Mouse (Mus musculus): ENCODE results near the gene Olfr523. TPM values are rescaled to one million over a fixed set of nuclear protein-coding genes. Genes with fewer than 3 reads are reported as not detected.

Olfr523 gene
- polyA plus RNA-seq, 1 experiment from 2014 or later: not detected

GRCm38 (mm10) chr7:140135106-140135770, 37.8 kb upstream of the Olfr523 start:
- Histone ChIP-seq H3K36me3 (ENCODE audit: control insufficient read depth, insufficient read depth) (peaks cover 8% of the 10 kb centered on the region), H3K4me1 (replicated peaks; ENCODE audit: control insufficient read depth, insufficient read depth, low read length) (peaks cover 4% of the 10 kb centered on the region; the same call in 1 of the 2 replicates), H3K27me3 (replicated peaks; ENCODE audit: control insufficient read depth, insufficient read depth, low read length) (no peaks in the 10 kb centered on the region), H3K4me3 (ENCODE audit: low read depth, low read length) (no peak overlapping the region), H3K27ac (ENCODE audit: low read depth, low read length) (no peak overlapping the region), H3K9me3 (ENCODE audit: control insufficient read depth) (no peaks in the 10 kb centered on the region), H3K9ac (ENCODE audit: low read depth, low read length) (no peak overlapping the region), H3K4me2 (replicated peaks; ENCODE audit: low read depth) (no peak overlapping the region)
- ATAC-seq: no peak
- WGBS: 82% methylated on average over 5 of the region's 5 CpGs
- TF ChIP-seq CTCF (IDR thresholded peaks at IDR 0.05; ENCODE audit: low read depth): no peak

GRCm38 (mm10) chr7:140137135-140138020, 35.6 kb upstream of the Olfr523 start, which contains the start of gene Mtg1:
Gene Mtg1 (plus strand): TSS chr7:140137564.
- Histone ChIP-seq H3K27me3 (replicated peaks; ENCODE audit: control insufficient read depth, insufficient read depth, low read length) (no peaks in the 10 kb centered on the region), H3K27ac (ENCODE audit: low read depth, low read length) (peak within 1 kb of the TSS; percentile 69), H3K4me1 (replicated peaks; ENCODE audit: control insufficient read depth, insufficient read depth, low read length) (peaks cover 4% of the 10 kb centered on the region; the same call in 1 of the 2 replicates), H3K4me2 (replicated peaks; ENCODE audit: low read depth) (peak within 1 kb of the TSS; percentile 78), H3K4me3 (ENCODE audit: low read depth, low read length) (peak within 1 kb of the TSS; percentile 69), H3K9me3 (ENCODE audit: control insufficient read depth) (no peaks in the 10 kb centered on the region), H3K9ac (ENCODE audit: low read depth, low read length) (peak within 1 kb of the TSS; percentile 74), H3K36me3 (ENCODE audit: control insufficient read depth, insufficient read depth) (peaks cover 4% of the 10 kb centered on the region; the same call in 1 of the 2 replicates)
- 3% methylated on average over 39 of the region's 39 CpGs for WGBS
- peak; percentile 26; the same call in 1 of the 2 replicates for TF ChIP-seq CTCF (IDR thresholded peaks at IDR 0.05; ENCODE audit: low read depth)
- peak; percentile 97 for ATAC-seq

GRCm38 (mm10) chr7:140138021-140138310, 35.1 kb upstream of the Olfr523 start:
- no peak for TF ChIP-seq CTCF (IDR thresholded peaks at IDR 0.05; ENCODE audit: low read depth)
- Histone ChIP-seq H3K4me3 (ENCODE audit: low read depth, low read length) (peak overlapping the region; percentile 69), H3K4me2 (replicated peaks; ENCODE audit: low read depth) (peak overlapping the region; percentile 78), H3K27ac (ENCODE audit: low read depth, low read length) (peak overlapping the region; percentile 69; the same call in 1 of the 2 replicates), H3K9me3 (ENCODE audit: control insufficient read depth) (no peaks in the 10 kb centered on the region), H3K9ac (ENCODE audit: low read depth, low read length) (peak overlapping the region; percentile 74), H3K4me1 (replicated peaks; ENCODE audit: control insufficient read depth, insufficient read depth, low read length) (peaks cover 4% of the 10 kb centered on the region; the same call in 1 of the 2 replicates), H3K36me3 (ENCODE audit: control insufficient read depth, insufficient read depth) (peaks cover 4% of the 10 kb centered on the region; the same call in 1 of the 2 replicates), H3K27me3 (replicated peaks; ENCODE audit: control insufficient read depth, insufficient read depth, low read length) (no peaks in the 10 kb centered on the region)
- ATAC-seq: no peak
- WGBS: 1% methylated on average over 8 of the region's 8 CpGs

GRCm38 (mm10) chr7:140141350-140141749, 31.7 kb upstream of the Olfr523 start:
- no peaks in the 10 kb centered on the region for H3K27me3 ChIP-seq (replicated peaks; ENCODE audit: control insufficient read depth, insufficient read depth, low read length)
- no peak overlapping the region for H3K4me3 ChIP-seq (ENCODE audit: low read depth, low read length)
- no peak for ATAC-seq
- H3K36me3 ChIP-seq (ENCODE audit: control insufficient read depth, insufficient read depth): peaks cover 4% of the 10 kb centered on the region; the same call in 1 of the 2 replicates
- peak; percentile 89 for TF ChIP-seq CTCF (IDR thresholded peaks at IDR 0.05; ENCODE audit: low read depth)
- no peak overlapping the region for H3K9ac ChIP-seq (ENCODE audit: low read depth, low read length)
- no peak overlapping the region for H3K4me2 ChIP-seq (replicated peaks; ENCODE audit: low read depth)
- no peak overlapping the region for H3K27ac ChIP-seq (ENCODE audit: low read depth, low read length)
- no peaks in the 10 kb centered on the region for H3K9me3 ChIP-seq (ENCODE audit: control insufficient read depth)
- 6% methylated on average over 14 of the region's 14 CpGs for WGBS
- H3K4me1 ChIP-seq (replicated peaks; ENCODE audit: control insufficient read depth, insufficient read depth, low read length): peaks cover 4% of the 10 kb centered on the region; the same call in 1 of the 2 replicates

GRCm38 (mm10) chr7:140144550-140144949, 28.5 kb upstream of the Olfr523 start:
- no peaks in the 10 kb centered on the region for H3K4me1 ChIP-seq (replicated peaks; ENCODE audit: control insufficient read depth, insufficient read depth, low read length)
- H3K4me2 ChIP-seq (replicated peaks; ENCODE audit: low read depth): no peak overlapping the region
- H3K27me3 ChIP-seq (replicated peaks; ENCODE audit: control insufficient read depth, insufficient read depth, low read length): no peaks in the 10 kb centered on the region
- H3K36me3 ChIP-seq (ENCODE audit: control insufficient read depth, insufficient read depth): peaks cover 12% of the 10 kb centered on the region; the same call in 1 of the 2 replicates
- no peak overlapping the region for H3K9ac ChIP-seq (ENCODE audit: low read depth, low read length)
- ATAC-seq: no peak
- no peaks in the 10 kb centered on the region for H3K9me3 ChIP-seq (ENCODE audit: control insufficient read depth)
- H3K4me3 ChIP-seq (ENCODE audit: low read depth, low read length): no peak overlapping the region
- 81% methylated on average over 4 of the region's 4 CpGs for WGBS
- TF ChIP-seq CTCF (IDR thresholded peaks at IDR 0.05; ENCODE audit: low read depth): no peak
- no peak overlapping the region for H3K27ac ChIP-seq (ENCODE audit: low read depth, low read length)

- ATAC-seq: no peak
- H3K36me3 ChIP-seq (ENCODE audit: control insufficient read depth, insufficient read depth): no peaks in the 10 kb centered on the region
- no peak overlapping the region for H3K27ac ChIP-seq (ENCODE audit: low read depth, low read length)
- WGBS: 5% methylated on average over 28 of the region's 28 CpGs
- no peak overlapping the region for H3K9ac ChIP-seq (ENCODE audit: low read depth, low read length)
- no peaks in the 10 kb centered on the region for H3K4me1 ChIP-seq (replicated peaks; ENCODE audit: control insufficient read depth, insufficient read depth, low read length)
- no peak overlapping the region for H3K4me2 ChIP-seq (replicated peaks; ENCODE audit: low read depth)
- no peak for TF ChIP-seq CTCF (IDR thresholded peaks at IDR 0.05; ENCODE audit: low read depth)
- no peak overlapping the region for H3K4me3 ChIP-seq (ENCODE audit: low read depth, low read length)
- H3K27me3 ChIP-seq (replicated peaks; ENCODE audit: control insufficient read depth, insufficient read depth, low read length): peaks cover 18% of the 10 kb centered on the region
- no peaks in the 10 kb centered on the region for H3K9me3 ChIP-seq (ENCODE audit: control insufficient read depth)
These were observed 19.6 kb upstream of the Olfr523 start for GRCm38 (mm10) chr7:140153383-140153782.

All from intestine, postnatal 0 days (tissue).